Mouse (Mus musculus): ENCODE data around the gene Alppl2. TPM values are rescaled to one million over a fixed set of nuclear protein-coding genes. Genes with fewer than 3 reads are reported as not detected.

The Alppl2 gene
- polyA plus RNA-seq, 1 experiment from 2014 or later, result not detected

DNA sequence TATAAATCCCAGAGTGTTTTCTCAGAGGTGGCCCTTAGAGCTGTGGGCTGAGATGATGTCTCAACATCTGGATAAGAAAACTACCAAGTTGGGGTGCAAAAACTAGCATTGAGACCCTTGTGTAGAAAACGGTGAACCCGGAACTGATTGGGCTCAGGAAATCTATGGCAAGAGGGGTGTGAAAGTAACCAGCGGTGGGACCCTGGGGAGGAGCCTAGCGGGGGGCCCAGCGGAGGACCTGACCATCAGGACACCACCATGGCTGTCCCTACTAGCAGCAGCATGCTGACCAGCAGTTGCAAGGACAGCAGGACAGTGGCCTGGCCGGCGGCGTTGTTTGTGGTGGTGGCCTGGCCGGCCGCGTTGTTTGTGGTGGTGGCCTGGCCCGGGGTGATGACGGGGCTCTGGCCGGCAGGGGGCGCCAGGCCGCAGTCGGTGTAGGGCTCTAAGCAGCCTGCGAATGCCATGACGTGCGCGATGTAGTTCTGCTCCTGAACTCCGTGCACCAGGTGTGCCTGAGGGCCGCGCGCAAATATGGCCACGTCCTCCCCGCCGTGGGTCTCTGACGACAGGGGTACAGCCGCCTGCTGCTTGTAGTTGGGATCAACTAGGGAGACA, 8.7 kb upstream of the Alppl2 start:
- no peaks in the 10 kb centered on the region for H3K9me3 ChIP-seq
- H3K4me1 ChIP-seq, result peaks cover 5% of the 10 kb centered on the region; the same call in 1 of the 2 replicates
- peaks cover 19% of the 10 kb centered on the region; the same call in 1 of the 2 replicates for H3K27me3 ChIP-seq
- 0 out of 2 replicates have a peak overlapping the region, but pooled peaks have one; percentile 10 for H3K4me3 ChIP-seq
- H3K36me3 ChIP-seq, result no peaks in the 10 kb centered on the region
- H3K27ac ChIP-seq, result no peak overlapping the region
- peak; percentile 49 for ATAC-seq (ENCODE audit: insufficient number of reproducible peaks, insufficient read depth, low FRiP score, low TSS enrichment, low read depth)
- 10% methylated on average over 30 of the region's 30 CpGs for WGBS
- H3K9ac ChIP-seq, result no peak overlapping the region
- peak overlapping the region; percentile 48 for H3K4me2 ChIP-seq

GRCm38 (mm10) chr1:87095642-87096041, 5.9 kb upstream of the Alppl2 start:
- Histone ChIP-seq H3K4me2 (no peak overlapping the region), H3K4me3 (no peak overlapping the region), H3K27me3 (peaks cover 19% of the 10 kb centered on the region; the same call in 1 of the 2 replicates), H3K9ac (no peak overlapping the region), H3K27ac (no peak overlapping the region), H3K36me3 (no peaks in the 10 kb centered on the region), H3K9me3 (no peaks in the 10 kb centered on the region), H3K4me1 (peaks cover 5% of the 10 kb centered on the region; the same call in 1 of the 2 replicates)
- ATAC-seq (ENCODE audit: insufficient number of reproducible peaks, insufficient read depth, low FRiP score, low TSS enrichment, low read depth), result no peak
- 77% methylated on average over 8 of the region's 8 CpGs for WGBS

DNA sequence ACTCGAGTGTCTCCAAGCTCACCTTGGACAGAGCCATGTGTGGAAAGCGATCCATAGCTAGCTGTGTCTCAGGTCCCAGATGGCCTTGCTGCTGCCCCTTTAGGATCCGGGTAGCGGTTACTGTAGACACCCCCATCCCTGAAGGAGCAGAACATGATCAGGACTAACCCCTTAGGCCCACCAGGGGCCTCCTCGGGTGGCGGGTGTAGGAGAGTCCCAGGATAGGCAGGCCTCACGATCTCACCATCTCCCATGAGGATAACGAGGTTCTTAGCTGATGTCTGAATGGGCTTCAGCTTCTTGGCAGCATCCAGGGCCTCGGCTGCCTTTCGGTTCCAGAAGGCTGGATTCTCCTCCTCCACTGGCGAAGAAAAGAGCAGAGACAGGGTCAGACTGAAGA, 477 bp downstream of the Alppl2 start:
- no peak for ATAC-seq (ENCODE audit: insufficient number of reproducible peaks, insufficient read depth, low FRiP score, low TSS enrichment, low read depth)
- H3K27ac ChIP-seq, result no peak overlapping the region
- peaks cover 4% of the 10 kb centered on the region; the same call in 1 of the 2 replicates for H3K27me3 ChIP-seq
- no peak overlapping the region for H3K4me2 ChIP-seq
- no peaks in the 10 kb centered on the region for H3K36me3 ChIP-seq
- no peak overlapping the region for H3K9ac ChIP-seq
- WGBS, result 90% methylated on average over 11 of the region's 11 CpGs
- H3K4me3 ChIP-seq, result no peak overlapping the region
- H3K4me1 ChIP-seq, result no peaks in the 10 kb centered on the region
- no peaks in the 10 kb centered on the region for H3K9me3 ChIP-seq

DNA sequence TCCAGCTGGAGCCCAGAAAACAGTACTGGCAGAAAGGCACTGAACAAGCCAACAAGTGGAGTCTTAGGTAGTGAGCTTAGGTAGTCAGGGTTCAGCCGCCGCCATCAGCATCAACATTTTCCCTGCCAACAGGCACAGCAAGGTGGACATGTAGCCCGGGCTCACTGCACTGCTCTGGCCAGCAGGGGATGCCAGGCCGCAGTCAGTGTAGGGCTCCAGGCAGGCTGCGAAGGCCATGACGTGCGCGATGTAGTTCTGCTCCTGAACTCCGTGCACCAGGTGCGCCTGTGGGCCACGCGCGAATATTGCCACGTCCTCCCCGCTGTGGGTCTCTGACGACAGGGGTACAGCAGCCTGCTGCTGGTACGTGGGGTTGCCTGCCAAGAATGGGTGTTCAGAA, 2.8 kb downstream of the Alppl2 start:
- Histone ChIP-seq H3K36me3 (no peaks in the 10 kb centered on the region), H3K9me3 (no peaks in the 10 kb centered on the region), H3K4me1 (no peaks in the 10 kb centered on the region), H3K9ac (no peak overlapping the region), H3K4me3 (no peak overlapping the region), H3K27me3 (peaks cover 4% of the 10 kb centered on the region; the same call in 1 of the 2 replicates), H3K4me2 (no peak overlapping the region), H3K27ac (no peak overlapping the region)
- 72% methylated on average over 17 of the region's 17 CpGs for WGBS
- ATAC-seq (ENCODE audit: insufficient number of reproducible peaks, insufficient read depth, low FRiP score, low TSS enrichment, low read depth), result no peak; the same call in 1 of the 2 replicates

- Histone ChIP-seq H3K4me2 (no peak overlapping the region), H3K9ac (no peak overlapping the region), H3K36me3 (no peaks in the 10 kb centered on the region), H3K9me3 (no peaks in the 10 kb centered on the region), H3K27me3 (peaks cover 4% of the 10 kb centered on the region; the same call in 1 of the 2 replicates), H3K4me1 (no peaks in the 10 kb centered on the region), H3K4me3 (no peak overlapping the region), H3K27ac (no peak overlapping the region)
- 66% methylated on average over 4 of the region's 4 CpGs for WGBS
- ATAC-seq (ENCODE audit: insufficient number of reproducible peaks, insufficient read depth, low FRiP score, low TSS enrichment, low read depth), result no peak
Measured at GRCm38 (mm10) chr1:87086196-87086595, 3.5 kb downstream of the Alppl2 start.

DNA sequence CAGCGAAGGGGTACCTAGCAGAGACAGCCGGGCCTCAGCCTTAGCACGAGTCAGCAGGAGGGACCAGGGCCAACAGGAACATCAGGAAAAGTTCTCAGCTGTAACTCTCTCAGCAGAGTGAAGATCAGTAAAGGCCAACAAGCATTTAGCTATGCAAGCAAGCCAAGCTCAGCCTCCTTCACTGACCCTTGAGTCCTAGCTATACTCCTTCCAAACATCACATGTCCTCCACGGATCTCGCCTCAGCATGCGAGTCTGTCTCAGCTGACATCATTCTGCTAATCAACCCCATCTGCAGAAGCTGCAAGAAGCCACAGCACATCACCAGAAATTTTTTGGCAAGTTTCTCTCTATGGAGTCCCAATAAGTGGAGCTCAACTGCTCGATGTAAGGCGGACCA, 16.0 kb downstream of the Alppl2 start:
- ATAC-seq (ENCODE audit: insufficient number of reproducible peaks, insufficient read depth, low FRiP score, low TSS enrichment, low read depth), result no peak
- no peak overlapping the region for H3K9ac ChIP-seq
- no peak overlapping the region for H3K4me3 ChIP-seq
- H3K27ac ChIP-seq, result no peak overlapping the region
- H3K27me3 ChIP-seq, result no peaks in the 10 kb centered on the region
- no peak overlapping the region for H3K4me2 ChIP-seq
- H3K36me3 ChIP-seq, result no peaks in the 10 kb centered on the region
- WGBS, result 79% methylated on average over 8 of the region's 8 CpGs
- no peaks in the 10 kb centered on the region for H3K9me3 ChIP-seq
- H3K4me1 ChIP-seq, result peaks cover 11% of the 10 kb centered on the region

DNA sequence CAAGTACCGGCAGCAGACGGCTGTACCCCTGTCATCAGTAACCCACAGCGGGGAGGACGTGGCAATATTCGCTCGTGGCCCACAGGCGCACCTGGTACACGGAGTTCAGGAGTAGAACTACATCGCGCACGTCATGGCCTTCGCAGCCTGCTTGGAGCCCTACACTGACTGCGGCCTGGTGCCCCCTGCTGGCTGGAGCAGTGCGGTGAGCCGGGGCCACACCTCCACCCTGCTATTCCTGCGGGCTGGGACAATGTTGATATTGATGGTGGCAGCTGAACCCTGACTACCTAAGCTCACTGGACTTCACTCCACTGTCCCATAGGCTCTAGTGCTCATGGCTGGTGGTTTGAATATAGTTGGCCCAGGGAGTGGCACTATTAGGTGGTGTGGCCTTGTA, 19.0 kb downstream of the Alppl2 start:
- Histone ChIP-seq H3K4me3 (no peak overlapping the region), H3K4me1 (peaks cover 11% of the 10 kb centered on the region), H3K4me2 (no peak overlapping the region), H3K36me3 (no peaks in the 10 kb centered on the region), H3K9me3 (no peaks in the 10 kb centered on the region), H3K27me3 (no peaks in the 10 kb centered on the region), H3K9ac (no peak overlapping the region), H3K27ac (no peak overlapping the region)
- ATAC-seq (ENCODE audit: insufficient number of reproducible peaks, insufficient read depth, low FRiP score, low TSS enrichment, low read depth), result no peak
- WGBS, result 51% methylated on average over 16 of the region's 16 CpGs

DNA sequence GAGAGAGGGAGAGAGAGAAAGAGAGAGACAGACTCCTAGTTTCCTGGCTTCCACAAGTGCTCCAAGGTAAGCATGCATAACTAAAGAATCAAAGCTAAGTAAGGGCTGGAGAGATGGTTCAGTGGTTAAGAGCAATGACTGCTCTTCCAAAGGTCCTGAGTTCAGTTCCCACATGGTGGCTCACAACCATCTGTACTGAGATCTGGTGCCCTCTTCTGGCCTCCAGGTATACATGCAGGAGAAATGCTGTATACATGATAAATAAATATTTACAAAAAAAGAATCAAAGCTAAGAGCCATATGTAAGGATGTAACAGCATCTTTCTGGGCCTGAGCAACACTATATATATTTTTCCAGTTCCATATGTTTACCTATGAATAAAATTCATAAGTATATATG, 28.8 kb downstream of the Alppl2 start:
- Histone ChIP-seq H3K36me3 (no peaks in the 10 kb centered on the region), H3K4me1 (0 out of 2 replicates have a peak, but pooled peaks cover 3% of the 10 kb centered on the region), H3K9me3 (no peaks in the 10 kb centered on the region), H3K9ac (no peak overlapping the region), H3K27ac (no peak overlapping the region), H3K4me2 (no peak overlapping the region), H3K4me3 (no peak overlapping the region), H3K27me3 (no peaks in the 10 kb centered on the region)
- ATAC-seq (ENCODE audit: insufficient number of reproducible peaks, insufficient read depth, low FRiP score, low TSS enrichment, low read depth), result no peak

DNA sequence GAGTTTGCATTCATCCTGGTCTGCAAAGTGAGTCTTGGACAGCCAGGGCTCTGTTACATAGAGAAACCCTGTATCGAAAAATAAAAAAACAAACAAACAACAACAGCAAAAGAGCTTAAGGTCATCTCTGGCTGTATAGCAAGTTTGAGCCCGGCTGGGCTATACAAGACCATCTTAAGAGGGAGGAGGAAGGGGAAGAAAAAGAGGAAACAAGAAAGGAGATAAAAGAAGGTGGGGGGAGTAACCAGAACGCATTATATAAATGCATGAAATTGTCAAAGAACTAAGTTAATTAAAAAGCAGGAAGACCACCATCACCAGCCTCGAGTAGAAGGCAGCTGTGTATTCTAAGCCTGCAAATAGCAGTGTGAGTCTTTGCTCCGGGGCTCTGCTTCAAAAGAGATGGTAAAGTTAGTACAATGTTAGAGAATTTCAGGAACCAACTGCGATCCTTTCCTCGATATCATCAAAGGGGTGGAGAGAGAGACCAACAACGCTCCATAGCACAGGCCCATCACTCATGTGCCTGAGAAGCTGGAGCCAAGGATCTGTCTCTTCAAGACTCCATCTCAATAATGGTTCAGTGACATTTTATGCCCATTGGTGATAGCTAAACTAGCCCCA, 30.6 kb downstream of the Alppl2 start:
- H3K9ac ChIP-seq, result no peak overlapping the region
- WGBS, result 62% methylated on average over 8 of the region's 8 CpGs
- no peak overlapping the region for H3K4me3 ChIP-seq
- peaks cover 10% of the 10 kb centered on the region for H3K4me1 ChIP-seq
- H3K36me3 ChIP-seq, result 0 out of 2 replicates have a peak, but pooled peaks cover under 1% of the 10 kb centered on the region
- no peaks in the 10 kb centered on the region for H3K9me3 ChIP-seq
- no peak overlapping the region for H3K27ac ChIP-seq
- H3K27me3 ChIP-seq, result no peaks in the 10 kb centered on the region
- ATAC-seq (ENCODE audit: insufficient number of reproducible peaks, insufficient read depth, low FRiP score, low TSS enrichment, low read depth), result no peak
- H3K4me2 ChIP-seq, result no peak overlapping the region

DNA sequence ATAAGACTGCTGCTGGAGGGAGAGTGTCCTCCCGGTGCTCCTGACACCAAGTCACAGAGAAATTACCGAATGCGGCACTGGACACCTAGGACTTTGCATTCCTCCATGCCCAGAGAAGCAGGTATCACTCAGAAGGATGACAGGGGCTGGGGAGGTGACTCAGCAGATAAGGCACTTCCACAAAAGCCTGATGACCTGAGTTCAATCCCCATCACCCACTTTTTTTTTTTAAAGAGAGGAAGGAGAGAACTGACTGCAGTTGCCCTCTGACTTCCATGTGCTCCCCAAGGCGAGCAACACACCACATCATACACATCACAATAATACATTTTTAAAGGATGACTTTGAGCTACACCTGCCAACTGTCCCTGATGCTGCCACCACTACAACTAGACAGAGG, 32.7 kb downstream of the Alppl2 start:
- Histone ChIP-seq H3K9me3 (no peaks in the 10 kb centered on the region), H3K4me1 (peaks cover 10% of the 10 kb centered on the region), H3K4me3 (no peak overlapping the region), H3K36me3 (0 out of 2 replicates have a peak, but pooled peaks cover 10% of the 10 kb centered on the region), H3K9ac (no peak overlapping the region), H3K27me3 (no peaks in the 10 kb centered on the region), H3K27ac (no peak overlapping the region), H3K4me2 (no peak overlapping the region)
- no peak for ATAC-seq (ENCODE audit: insufficient number of reproducible peaks, insufficient read depth, low FRiP score, low TSS enrichment, low read depth)
- 79% methylated on average over 4 of the region's 4 CpGs for WGBS

DNA sequence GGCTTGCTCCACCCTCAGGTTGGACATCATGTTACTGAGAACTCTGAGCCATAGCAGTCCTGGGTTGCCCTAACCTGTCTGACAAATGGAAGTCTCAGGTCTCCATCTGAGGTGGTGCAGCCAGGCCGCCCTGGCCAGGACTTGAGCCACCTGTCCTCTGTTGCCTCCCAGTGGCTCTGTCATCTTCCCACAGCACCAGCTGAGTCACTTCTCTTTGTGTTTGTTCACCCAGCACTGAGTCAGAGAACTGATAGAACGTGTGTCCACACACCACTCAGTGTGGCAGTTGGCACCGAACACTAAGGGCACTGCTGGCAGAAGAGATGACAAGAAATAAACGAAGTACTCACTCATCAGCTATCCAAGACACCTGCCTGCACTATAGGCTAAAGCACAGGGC, 38.4 kb downstream of the Alppl2 start:
- peaks cover 52% of the 10 kb centered on the region for H3K36me3 ChIP-seq

GRCm38 (mm10) chr1:87050700-87051099, 39.0 kb downstream of the Alppl2 start:
- no peaks in the 10 kb centered on the region for H3K27me3 ChIP-seq
- no peaks in the 10 kb centered on the region for H3K9me3 ChIP-seq
- peaks cover 6% of the 10 kb centered on the region for H3K4me1 ChIP-seq
- no peak overlapping the region for H3K9ac ChIP-seq
- 76% methylated on average over 1 of the region's 1 CpGs for WGBS
- ATAC-seq (ENCODE audit: insufficient number of reproducible peaks, insufficient read depth, low FRiP score, low TSS enrichment, low read depth), result no peak
- H3K36me3 ChIP-seq, result peaks cover 59% of the 10 kb centered on the region
- H3K4me2 ChIP-seq, result no peak overlapping the region
- H3K4me3 ChIP-seq, result no peak overlapping the region
- no peak overlapping the region for H3K27ac ChIP-seq

More for the DNA sequence above, 38.4 kb downstream of the Alppl2 start:
- Histone ChIP-seq H3K4me2 (no peak overlapping the region), H3K4me1 (peaks cover 7% of the 10 kb centered on the region), H3K9ac (no peak overlapping the region), H3K9me3 (no peaks in the 10 kb centered on the region), H3K4me3 (no peak overlapping the region), H3K27ac (no peak overlapping the region), H3K27me3 (no peaks in the 10 kb centered on the region)
- 84% methylated on average over 4 of the region's 4 CpGs for WGBS
- no peak for ATAC-seq (ENCODE audit: insufficient number of reproducible peaks, insufficient read depth, low FRiP score, low TSS enrichment, low read depth)

Measured in embryonic facial prominence, embryonic 13.5 days (tissue).